Mouse (Mus musculus): ENCODE measurements around the gene Adtrp.

- TF ChIP-seq CTCF (IDR thresholded peaks at IDR 0.05; ENCODE audit: low read depth) (no peak), EP300 (IDR thresholded peaks at IDR 0.05; ENCODE audit: low read depth) (no peak)
These were observed 3.4 kb downstream of the Adtrp start for GRCm38 (mm10) chr13:41844071-41844470.

All from liver, embryonic 14.5 days (tissue).